Mouse (Mus musculus) spleen, adult 12 weeks (tissue): ENCODE data around the gene Cecr2.
"Not testable (repeated sequence)": the region's sequence is repeated elsewhere in the genome, so short reads cannot be mapped to it uniquely, and the experiment has no call there.

ENCODE experiments used
- DNase-seq: peaks from one replicate; pipeline ENCODE4 v3.0.0; 2022; ENCODE audit warnings: low spot score

The Cecr2 gene

DNA sequence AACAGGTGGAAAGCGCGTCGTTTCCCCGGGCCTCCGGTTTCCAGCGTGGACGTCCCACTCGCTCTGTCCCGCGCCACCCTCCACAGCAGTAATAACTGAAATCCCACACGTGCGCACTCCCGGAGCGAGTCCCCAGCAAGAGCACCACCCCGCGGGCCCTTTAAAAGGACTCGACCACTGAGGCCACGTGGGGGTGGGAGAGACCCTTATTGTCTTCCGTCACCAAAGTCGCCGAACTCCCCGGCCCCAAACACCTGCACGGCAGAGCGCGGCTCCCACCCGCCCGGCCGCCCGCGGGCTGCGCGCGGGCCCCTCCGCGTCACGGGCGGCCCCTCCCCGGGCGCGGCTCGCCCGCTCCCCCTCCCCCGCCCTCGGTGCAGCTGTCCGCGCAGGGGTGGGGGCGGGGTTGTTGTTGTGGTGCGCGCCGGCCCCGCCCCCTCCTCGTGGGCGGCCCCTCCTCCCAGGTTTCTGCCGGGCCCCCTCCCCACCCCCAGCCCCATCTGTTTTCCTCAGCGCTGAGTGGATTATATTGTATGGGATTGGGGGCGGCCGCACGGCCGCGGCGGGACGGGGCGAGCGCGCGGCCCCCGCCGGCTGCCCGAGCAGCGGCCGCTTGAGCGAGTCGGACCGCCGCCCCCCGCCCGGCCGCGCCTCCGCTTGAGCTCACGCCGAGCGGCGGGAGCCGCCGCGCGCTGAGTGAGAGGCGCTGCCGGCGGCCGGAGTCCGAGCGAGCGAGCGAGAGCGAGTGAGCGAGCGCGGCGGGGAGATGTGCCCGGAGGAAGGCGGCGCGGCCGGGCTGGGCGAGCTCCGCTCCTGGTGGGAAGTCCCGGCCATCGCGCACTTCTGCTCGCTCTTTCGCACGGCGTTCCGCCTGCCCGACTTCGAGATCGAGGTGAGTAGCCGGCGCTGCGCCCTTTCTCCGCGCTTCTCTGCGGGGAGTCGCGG, at the start of gene Cecr2:
TSS of gene Cecr2 (plus strand) at position 554 of the 945 bp plus-strand sequence.
- DNase-seq, result peak; percentile 68

DNA sequence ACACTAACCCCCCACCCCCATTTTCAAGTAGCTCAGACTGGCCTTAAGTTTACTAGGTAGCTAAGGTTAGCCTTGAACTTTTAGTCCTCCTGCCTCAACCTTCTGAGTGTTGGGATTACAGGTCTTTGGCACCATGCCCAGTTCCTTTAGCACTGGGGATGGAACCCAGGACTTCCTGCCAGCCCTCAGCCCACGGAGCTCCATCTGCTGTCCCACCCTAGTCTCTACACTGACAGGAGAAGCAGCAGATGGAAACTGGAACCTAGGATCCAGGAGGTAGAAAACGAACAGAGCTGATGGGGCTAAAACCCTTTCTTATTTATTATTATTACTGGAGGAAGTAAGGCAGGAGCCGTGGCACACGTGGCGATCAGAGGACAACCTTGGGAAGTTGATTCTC, 48.6 kb upstream of the Cecr2 start:
- no peak for DNase-seq

DNA sequence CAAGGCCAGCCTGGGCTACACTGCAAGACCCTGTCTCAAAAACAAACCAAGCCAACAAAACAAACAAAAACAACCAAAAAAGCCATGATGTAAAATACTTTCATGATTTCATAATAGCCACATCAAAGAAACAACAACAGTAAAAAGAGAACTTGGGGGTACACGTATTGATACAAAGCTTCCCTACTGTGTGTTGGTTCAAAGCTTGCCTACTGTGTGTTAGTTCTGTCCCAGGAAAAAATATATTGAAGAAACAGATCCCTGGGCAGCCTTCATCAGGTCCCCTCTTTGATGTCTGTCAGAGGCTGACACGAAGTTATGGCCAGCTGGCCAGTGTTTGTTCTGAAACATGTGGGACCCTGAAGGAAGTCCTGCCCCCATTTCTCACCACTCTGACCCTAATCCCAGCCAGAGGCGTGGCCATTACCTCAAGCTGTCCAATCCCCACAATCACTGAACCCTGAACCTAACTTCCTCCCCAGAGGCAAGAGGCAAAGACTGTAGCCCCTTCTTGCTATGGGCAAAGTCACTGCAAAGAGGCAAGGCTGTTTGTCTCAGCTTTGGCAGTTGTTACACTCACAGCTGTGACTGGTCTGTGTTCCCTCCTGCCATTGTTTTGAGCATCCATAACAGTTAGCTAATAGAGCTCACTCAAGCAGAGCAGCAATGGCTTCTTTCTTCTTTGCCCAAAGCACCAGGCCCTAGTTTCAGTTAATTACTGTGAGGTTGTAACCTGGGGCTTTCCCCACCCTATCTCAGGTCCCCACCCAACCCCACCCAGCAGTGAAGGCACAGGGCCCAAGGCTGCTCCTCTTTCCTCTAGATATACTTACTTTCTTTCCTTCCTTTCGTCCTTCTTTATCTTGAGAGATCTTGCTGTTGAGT, 47.4 kb upstream of the Cecr2 start:
- peak; percentile 15 for DNase-seq

DNA sequence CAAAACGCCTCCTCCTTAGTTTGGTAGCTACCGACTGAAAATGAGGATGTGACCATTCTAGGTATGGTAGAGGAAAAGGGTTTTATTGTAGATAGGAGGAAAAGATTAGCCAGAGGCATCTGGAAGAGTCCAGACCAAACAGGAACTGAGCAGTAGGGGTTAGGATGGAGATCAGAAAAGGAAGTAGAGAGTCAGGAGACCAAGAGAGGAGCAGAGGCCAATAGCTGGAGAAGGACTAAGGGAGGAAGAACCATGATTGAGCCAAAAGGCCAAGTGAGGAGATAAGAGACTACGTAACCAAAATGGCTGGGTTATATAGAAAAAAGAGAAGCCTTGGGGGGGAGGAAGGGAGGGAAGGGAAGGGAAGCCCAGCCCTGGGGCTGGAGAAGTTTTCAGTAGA, 46.0 kb upstream of the Cecr2 start:
- no peak for DNase-seq

DNA sequence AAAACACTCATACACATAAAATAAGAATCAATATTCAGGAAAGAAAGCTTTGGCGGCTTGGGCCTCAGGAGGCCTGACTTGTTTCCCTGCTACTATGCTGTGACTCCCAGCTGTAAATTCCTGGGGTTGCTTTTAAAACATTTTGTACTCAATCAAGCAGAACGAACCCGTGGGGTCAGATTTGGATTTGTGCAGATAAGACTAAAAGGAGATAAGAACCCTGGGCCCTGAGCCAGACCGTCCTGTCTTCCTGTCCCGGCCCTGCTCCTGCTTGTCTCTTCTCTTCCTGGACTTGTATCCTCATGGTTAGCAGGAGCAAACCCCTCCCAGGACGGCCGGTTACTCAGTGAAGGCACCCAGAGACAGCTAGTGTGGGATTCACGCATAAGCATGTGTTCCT, 41.1 kb upstream of the Cecr2 start:
- no peak for DNase-seq

DNA sequence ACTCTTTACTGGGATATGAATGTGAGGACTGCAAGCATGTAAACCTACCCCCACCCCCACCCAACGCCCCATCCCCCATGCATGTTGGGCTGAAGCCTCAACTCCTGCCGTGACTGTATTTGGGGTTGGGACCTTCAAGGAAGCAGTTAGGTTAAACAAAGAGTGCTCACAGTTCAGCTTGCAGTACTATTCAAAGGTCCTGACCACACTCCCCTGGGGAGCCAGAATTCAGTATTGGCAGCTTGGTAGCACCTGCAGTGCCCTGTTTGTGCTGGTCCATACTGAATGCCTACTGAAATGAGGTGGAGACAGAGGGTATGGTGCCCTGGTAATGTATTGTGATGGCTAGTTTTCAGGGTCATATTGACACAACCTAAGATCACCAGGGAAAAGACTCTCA, 39.1 kb upstream of the Cecr2 start:
- no peak for DNase-seq

DNA sequence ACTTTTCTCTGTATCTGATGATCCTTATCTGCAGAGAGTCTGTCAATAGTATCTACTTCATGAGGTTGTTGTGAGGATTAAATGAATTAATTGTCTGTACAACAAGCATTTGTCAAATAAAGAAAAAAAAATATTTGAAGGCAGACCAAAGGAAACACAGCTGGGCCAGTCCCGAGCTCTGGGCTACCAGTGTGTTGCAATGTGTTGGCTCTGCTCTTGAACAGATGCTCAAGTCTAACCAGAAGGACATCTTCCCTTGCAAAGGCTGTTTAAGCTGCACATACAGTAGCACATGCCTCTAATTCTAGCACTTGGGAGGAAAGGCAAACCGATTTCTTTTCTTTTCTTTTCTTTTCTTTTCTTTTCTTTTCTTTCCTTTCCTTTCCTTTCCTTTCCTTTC, 37.2 kb upstream of the Cecr2 start:
- no peak for DNase-seq

DNA sequence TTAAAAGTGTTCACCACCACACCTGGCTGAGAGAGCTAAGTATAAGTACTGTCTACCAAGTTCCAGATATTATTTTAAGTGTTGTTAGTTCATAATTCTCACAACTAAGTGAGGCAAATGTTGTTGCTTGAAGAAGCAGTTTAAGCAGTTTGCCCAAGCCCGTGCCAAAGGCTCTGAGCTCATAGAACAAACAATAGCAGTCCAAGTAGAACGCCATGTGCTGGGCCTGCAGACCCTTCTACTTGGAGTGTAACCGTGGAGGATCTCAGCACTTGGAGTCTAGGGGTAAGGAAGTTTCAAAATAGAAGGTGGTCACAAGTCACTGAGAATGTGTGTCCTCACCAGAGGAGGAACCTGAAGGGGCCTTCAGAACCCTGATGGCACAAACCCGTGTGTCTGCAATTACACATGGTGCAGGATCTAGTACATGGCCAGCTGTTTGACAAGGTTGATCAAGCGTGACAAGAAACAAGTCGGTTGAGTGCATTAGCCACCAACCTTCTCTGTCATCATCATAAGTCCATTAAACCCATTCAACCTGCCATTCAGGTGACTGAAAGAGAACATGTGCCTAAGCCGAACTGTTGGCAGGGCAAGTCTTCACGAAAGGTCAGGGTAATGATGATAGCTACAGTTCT, 30.7 kb upstream of the Cecr2 start:
- DNase-seq, result no peak

DNA sequence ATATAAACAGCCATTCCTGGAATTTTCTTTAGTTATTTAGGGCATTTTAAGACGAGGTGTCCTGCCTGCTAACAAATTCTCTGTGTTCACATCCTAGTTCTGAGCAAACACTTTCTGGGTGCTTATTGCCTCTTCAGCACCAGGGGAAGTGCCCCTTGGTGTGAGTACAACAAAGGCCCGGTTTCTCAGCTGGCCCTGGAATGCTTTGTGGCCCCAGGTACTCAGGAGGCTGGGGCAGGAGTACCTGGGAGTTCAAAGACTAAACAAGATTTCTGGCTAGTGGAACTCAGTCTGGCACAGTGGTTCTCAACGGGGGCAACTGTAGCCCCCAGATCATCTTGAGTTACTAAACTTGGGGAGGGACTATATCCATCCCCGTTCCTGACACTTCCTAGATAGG, 26.6 kb upstream of the Cecr2 start:
- DNase-seq, result no peak

DNA sequence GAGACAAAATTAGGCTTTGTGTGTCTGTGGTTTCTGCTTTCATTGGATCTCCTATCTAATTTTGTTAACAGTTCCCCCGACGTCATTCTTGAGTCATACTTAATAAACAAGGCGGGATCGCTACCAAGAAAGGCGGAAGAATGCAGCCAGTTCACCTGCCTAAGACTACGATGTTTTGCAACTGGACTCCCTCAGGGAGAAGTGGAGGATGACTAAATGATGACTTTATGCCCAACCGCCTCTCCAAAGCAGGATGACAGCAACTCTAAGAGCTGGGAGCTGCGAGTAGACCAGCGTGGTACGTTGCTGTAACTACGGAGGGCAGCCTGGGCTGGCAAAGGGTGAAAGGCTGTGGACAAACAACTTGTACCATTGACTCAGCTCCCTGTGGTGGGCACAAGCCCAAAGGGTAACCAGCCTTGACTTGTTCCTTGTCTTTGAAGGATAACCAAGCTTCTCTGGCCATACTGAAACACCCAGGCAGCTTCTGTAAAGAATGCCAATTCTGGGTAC, 24.2 kb upstream of the Cecr2 start:
- DNase-seq, result no peak

DNA sequence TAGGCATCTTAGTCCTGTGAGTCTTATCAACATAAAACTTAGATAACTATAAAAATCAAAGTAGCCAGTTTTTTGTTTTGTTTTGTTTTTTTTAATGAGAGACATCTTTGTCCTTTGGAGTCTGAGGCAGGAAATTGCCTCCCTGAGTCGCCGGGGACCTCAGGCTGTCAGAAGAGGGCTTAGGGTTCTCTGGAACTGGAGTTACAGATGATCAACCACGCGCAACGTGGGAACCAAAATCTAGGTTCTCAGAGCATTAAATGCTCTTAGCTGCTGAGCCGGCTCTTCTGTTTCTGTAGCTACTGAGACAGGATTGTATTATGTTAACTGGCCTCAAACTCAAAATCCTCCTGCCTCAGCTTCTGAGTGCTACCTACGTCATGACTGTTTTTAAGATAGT, 22.4 kb upstream of the Cecr2 start:
- DNase-seq, result no peak

DNA sequence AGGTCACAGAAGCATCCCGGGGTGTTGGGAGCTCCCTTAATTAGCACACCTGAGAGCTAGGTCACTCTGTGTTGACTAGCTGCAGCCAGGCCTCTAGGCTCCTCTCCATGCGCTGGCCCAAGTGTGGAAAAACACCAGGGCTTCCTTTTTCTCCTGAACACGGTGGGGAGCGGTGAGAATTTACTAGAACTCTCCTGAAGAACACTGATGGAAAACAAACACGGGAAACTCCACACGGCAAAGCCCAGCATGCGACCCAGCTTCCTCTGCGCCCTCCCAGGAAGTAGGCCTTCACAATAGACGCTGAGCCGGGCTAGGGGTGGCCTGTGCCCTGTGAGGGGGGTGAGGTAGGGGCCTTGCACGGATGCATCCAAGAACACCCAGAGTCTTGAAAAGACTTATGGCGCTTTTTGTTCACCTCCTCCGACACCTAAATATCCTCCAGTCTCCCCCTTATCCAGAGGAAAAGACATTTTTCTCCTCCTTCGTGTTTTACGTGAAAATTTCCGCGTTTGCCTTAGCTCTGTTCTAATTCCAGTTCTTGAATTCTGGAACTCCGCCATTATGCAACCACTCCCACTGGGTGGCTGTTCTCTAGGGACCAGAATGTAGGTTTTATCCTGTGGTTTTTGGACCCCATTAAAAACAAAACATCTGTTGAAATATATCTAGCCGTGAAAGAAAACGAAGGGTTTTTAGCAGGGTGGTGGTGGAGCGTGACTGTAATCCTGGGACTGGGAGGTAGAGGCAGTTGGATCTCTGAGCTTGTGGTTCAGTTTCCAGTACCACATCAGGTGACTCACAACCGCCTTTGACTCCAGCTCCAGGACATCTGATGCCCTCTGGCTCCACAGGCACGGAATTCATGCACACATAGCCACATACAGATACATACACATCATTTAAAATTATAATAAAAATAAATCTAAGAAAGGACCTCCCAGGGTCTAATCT, 21.5 kb upstream of the Cecr2 start:
- DNase-seq, result no peak

DNA sequence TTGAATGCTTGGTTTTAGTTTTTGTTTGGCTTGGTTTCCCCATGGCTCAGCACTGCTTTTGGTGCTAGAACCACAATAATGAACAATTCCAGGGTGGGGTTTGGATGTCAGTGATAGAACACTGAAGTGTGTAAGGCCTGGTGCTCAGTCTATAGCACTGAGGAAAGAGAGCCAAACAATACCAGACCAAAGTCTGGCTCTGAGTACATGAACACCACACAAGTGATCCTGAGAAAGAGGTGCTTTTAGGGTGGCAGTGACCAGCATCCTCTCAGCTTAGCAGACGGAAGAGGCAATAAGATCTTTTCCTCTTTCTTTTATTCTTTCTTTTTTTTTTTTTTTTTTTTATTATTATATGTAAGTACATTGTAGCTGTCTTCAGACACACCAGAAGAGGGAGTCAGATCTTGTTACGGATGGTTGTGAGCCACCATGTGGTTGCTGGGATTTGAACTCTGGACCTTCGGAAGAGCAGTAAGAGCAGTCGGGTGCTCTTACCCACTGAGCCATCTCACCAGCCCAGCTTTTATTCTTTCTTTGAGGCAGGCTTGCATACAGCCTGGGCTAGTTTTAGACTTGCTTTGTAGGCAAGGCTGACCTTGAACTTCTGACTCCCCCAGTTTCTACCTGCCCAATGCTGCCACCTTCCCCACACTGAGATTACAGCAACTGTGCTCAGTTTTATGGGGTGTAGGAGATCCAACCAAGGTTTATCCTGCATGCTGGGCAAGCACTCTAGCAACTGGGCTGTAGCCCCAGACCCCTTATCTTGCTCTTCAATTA, 18.7 kb upstream of the Cecr2 start:
- not testable (repeated sequence) for DNase-seq

DNA sequence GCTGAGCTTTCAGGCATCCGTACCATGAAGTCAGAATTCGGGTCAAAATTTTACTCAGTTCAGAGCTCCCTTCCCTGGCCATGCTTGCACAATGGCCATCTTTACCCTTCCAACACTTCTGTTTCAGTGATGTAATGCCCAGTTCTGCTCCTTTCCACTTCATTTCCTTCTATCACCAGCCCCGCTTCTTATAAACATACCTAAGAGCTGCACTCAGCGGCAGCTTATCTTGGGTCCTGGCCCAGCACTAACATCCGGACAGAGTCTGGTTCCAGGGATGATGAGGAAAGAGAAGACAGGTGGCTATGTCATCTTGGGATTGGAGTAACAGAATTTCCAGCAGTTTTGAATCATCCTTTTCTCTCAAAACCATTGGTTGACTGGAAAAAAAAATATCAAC, 18.0 kb upstream of the Cecr2 start:
- DNase-seq, result no peak

DNA sequence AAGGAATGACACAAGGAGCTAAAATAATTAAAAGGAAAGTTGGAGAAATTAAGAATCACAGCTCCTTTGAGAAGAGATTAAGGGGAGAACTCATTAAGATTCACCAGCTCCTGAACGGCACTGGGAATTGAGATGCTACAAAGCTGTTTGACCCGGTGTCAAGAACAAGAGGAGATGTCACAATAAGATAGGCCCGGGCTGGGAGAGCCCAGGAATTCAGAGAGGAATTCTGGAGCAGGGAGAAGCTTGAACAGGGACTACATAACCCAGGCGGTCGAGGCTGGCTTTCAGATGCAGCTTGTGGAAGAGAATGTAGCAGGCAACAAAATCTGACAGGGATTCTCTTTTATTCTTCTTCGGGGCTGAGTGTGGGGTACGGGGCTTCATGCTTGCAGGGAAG, 13.5 kb upstream of the Cecr2 start:
- DNase-seq, result no peak

DNA sequence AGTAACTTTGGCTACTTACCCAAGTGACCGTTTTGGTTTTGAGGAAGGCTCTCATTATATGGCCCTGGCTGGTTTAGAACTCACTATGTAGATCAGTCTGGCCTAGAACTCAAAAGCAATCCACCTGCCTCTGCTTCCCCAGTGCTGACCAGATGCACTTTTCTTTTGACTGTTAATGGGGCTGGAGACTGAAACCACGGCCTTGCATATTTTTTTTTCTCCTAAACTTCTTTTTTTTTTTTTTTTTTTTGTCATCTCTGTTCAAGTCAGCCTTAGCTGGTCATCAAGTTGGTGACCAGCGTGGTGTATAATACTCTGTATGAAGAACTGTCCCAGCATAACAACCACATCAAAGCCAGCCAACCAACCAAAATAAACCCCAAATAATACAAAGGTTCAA, 10.5 kb upstream of the Cecr2 start:
- DNase-seq, result no peak

DNA sequence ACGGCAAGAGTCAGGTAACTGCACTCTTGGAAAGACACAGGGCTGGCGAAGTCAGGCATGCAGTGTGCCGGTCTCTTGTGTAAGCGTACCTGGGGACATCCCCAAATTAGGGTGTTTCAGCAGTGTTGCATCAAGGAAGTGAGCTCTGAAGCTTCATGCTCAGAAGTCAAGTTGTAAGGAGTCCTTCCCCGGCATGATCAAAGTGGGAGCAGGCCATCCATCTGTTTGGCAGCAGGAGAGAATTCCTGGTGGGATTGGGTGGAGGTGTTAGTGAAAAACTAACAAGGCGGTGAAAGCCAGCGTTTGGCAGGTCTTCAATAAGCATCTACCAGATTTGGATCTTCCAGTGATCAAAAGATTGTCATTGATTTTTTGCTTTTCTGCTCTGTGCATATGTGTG, 7.3 kb upstream of the Cecr2 start:
- no peak for DNase-seq

DNA sequence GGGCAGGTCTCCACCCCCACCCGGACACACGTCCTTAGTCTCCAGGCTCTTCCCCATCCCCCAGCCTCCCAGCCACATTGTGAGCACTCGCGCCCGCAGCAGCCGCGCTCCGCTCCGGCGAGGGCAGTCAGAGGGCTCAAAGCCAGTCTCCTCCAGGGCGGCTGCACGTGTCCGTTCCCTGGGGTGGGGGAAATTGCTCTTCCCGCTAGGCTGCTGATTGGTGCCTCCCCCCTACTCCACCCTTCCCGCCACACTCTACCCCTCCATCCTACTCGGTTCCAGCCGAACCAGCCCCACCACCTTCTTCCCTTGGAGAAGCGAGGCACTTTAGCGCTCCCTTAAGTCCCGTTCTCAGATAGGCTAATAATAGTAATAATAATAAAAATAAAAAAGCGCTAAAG, 754 bp upstream of the Cecr2 start:
- DNase-seq, result no peak

DNA sequence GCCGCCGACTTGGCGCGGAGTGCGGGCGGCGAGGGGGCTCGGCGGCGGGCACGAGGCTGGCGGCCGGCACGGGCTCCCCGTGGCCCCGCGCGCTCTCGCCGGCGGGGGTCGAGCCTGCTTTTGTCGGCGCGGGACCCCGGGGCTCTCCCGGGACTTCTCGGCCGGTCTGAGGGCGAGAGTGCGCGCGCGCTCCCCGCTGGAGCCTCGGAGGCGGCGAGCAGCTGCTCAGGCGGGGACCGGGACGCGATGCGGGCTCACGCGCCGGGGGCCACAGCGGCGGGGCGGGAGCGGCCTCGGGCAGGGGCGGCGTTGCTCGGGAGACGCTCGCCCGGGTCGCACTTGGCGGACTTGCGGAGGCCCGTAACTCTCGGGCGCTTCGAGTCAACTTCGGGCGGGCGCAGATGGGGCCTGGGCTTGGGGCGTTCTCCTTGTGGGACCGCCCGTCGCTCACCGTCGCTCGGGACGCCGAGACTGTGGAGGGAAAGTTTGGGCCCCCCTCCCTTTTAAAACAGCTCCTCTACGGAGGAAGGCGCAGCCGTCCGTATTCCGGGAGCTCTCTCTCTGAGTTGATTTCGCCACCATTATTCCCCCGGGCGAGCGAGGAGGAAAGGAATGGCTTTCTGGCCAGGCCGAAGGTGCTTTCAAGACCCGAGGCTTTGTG, 722 bp downstream of the Cecr2 start:
- DNase-seq, result peak; percentile 58

DNA sequence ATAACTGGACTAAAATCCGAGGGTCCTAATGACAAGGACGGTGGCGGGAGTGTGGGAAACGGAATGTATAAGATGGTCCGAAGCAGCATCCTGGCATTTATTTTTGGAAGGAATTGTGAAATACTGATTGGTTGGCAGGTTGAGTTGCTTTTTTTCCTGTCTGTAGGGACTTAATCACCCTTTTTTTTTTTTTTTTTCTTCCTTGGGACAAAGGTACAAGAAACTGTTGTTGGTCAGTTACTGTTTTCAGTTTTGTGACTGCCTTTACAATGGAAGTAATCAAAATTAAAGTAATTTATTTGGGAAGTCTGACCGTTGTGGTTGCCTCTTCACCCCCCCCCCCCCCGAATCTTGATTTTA, 1.2 kb downstream of the Cecr2 start:
- no peak for DNase-seq
